Mouse (Mus musculus): ENCODE measurements around the gene Adamts4.

GRCm38 (mm10) chr1:171203471-171204248, 46.6 kb upstream of the Adamts4 start:
- no peak for TF ChIP-seq CTCF (IDR thresholded peaks at IDR 0.05; ENCODE audit: borderline replicate concordance, extremely low read depth, insufficient read depth, insufficient read length)
- no peak for TF ChIP-seq POLR2A (IDR thresholded peaks at IDR 0.05; ENCODE audit: borderline replicate concordance, extremely low read depth, insufficient read depth, insufficient read length, poor library complexity, severe bottlenecking)

All from brain, embryonic 14.5 days (tissue).